Mouse (Mus musculus) bone marrow macrophage, adult 2 months (primary cell): ENCODE measurements at regions not wholly inside any gene's neighbourhood (a gene's known extent, or its start where the extent isn't known, plus 50 kb on each side); places are given as distances from the start of the nearest gene placed in this dataset.
"Not testable (repeated sequence)": the region's sequence is repeated elsewhere in the genome, so short reads cannot be mapped to it uniquely, and the experiment has no call there.

Experiments used
- CTCF ChIP-seq: IDR thresholded peaks from 2 replicates; pipeline ENCODE4 v1.5.1; 2012; ENCODE audit warnings: low read depth, mild to moderate bottlenecking, low read length, moderate library complexity
- POLR2A ChIP-seq: IDR thresholded peaks from 2 replicates; pipeline ENCODE4 v1.6.1; 2012; ENCODE audit warnings: mild to moderate bottlenecking, low read depth, low read length, borderline replicate concordance

DNA sequence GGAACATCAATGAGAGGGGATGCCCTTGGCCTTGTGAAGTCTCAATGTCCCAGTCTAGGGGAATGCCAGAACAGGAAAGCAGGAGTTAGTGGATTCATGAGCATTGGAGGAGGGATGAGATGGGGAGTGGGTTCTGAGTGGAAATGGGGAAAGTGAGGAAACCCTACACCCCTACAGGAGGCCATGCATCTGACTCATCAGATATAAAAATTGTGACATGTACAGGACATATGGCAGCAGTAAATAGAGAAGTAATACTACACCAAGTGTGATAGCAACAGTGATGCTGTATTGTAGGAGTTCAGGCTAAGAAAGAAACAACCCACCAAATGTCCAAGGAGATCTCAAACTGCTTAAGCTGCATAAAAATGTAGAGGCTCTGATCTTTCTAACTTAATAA, 582.7 kb upstream of the Zfp386 start:
- not testable (repeated sequence) for TF ChIP-seq CTCF, POLR2A
